Mouse (Mus musculus) midbrain, embryonic 11.5 days (tissue): ENCODE results near the gene Sptbn2. TPM values are rescaled to one million over a fixed set of nuclear protein-coding genes. Genes with fewer than 3 reads are reported as not detected.

Experiments used
- ATAC-seq: fragments of 200-750 bp; cut with Nextera tagmentation; 2 replicates; pipeline ENCODE4 v1.8.0; 2017; ENCODE audit warnings: moderate TSS enrichment, moderate library complexity; ENCODE audit not compliant: low FRiP score
- DNase-seq: peaks from one replicate; pipeline ENCODE4 v3.0.0; 2015; ENCODE audit warnings: low spot score; ENCODE audit errors: missing footprints
- H3K27ac ChIP-seq: fragments of 300-500 bp; sonication (generic); 2 replicates; pipeline ENCODE4 v1.5.1; 2014; ENCODE audit warnings: low read depth, low read length
- H3K27me3 ChIP-seq: fragments of 300-500 bp; sonication (generic); 2 replicates; pipeline ENCODE4 v1.6.1; 2014; ENCODE audit warnings: mild to moderate bottlenecking, low read length, moderate library complexity, mixed read lengths; ENCODE audit not compliant: control insufficient read depth, insufficient read depth
- H3K36me3 ChIP-seq: fragments of 300-500 bp; sonication (generic); 2 replicates; pipeline ENCODE4 v1.6.1; 2014; ENCODE audit warnings: mild to moderate bottlenecking, low read length, moderate library complexity, mixed read lengths; ENCODE audit not compliant: control insufficient read depth, insufficient read depth
- H3K4me1 ChIP-seq: fragments of 300-500 bp; sonication (generic); 2 replicates; pipeline ENCODE4 v1.6.1; 2014; ENCODE audit warnings: low read length; ENCODE audit not compliant: control insufficient read depth, insufficient read depth
- H3K4me2 ChIP-seq: fragments of 300-500 bp; sonication (generic); 2 replicates; pipeline ENCODE4 v1.6.1; 2014; ENCODE audit warnings: mild to moderate bottlenecking, moderate library complexity
- H3K4me3 ChIP-seq: fragments of 300-500 bp; sonication (generic); 2 replicates; pipeline ENCODE4 v1.5.1; 2014; ENCODE audit warnings: low read depth, low read length
- H3K9ac ChIP-seq: fragments of 300-500 bp; sonication (generic); 2 replicates; pipeline ENCODE4 v1.6.1; 2014; ENCODE audit warnings: low read length
- H3K9me3 ChIP-seq: fragments of 300-500 bp; sonication (generic); 2 replicates; pipeline ENCODE4 v1.6.1; 2016; ENCODE audit warnings: low read length; ENCODE audit not compliant: control insufficient read depth
- WGBS: fragments of 180-500 bp; shearing (Covaris S2); extraction: QIAGEN DNeasy Blood & Tissue Kit; methylation state at CpG from one replicate; pipeline ENCODE4 v1.1.7; 2014; 5-methylcytosine and 5-hydroxymethylcytosine counted together
- polyA plus RNA-seq: library from polyadenylated mRNA; unstranded; fragments of >200 nt; fragmentation: Nextera tagmentation; extraction: Ambion mirVana; gene quantifications from 2 replicates; pipeline ENCODE4 v1.2.1, GENCODE M21; 2014

Sptbn2 gene
- polyA plus RNA-seq, 1 experiment from 2014 or later, result 13.4 TPM

GRCm38 (mm10) chr19:4767507-4768148 lies 56.7 kb downstream of the Sptbn2 start:
- Histone ChIP-seq H3K4me2 (no peak overlapping the region), H3K9ac (no peak overlapping the region), H3K4me3 (no peak overlapping the region), H3K4me1 (no peaks in the 10 kb centered on the region), H3K27ac (no peak overlapping the region), H3K36me3 (peaks cover 12% of the 10 kb centered on the region), H3K27me3 (no peaks in the 10 kb centered on the region), H3K9me3 (no peaks in the 10 kb centered on the region)
- 87% methylated on average over 12 of the region's 12 CpGs for WGBS
- DNase-seq (no peak), ATAC-seq (no peak)

GRCm38 (mm10) chr19:4772785-4773184 lies 61.8 kb downstream of the Sptbn2 start:
- WGBS, result 88% methylated on average over 3 of the region's 3 CpGs
- no peaks in the 10 kb centered on the region for H3K27me3 ChIP-seq
- H3K9me3 ChIP-seq, result no peaks in the 10 kb centered on the region
- DNase-seq (no peak), ATAC-seq (no peak)
- H3K9ac ChIP-seq, result no peak overlapping the region
- no peak overlapping the region for H3K4me3 ChIP-seq
- H3K36me3 ChIP-seq, result peaks cover 14% of the 10 kb centered on the region
- no peak overlapping the region for H3K27ac ChIP-seq
- no peaks in the 10 kb centered on the region for H3K4me1 ChIP-seq
- H3K4me2 ChIP-seq, result no peak overlapping the region

DNA sequence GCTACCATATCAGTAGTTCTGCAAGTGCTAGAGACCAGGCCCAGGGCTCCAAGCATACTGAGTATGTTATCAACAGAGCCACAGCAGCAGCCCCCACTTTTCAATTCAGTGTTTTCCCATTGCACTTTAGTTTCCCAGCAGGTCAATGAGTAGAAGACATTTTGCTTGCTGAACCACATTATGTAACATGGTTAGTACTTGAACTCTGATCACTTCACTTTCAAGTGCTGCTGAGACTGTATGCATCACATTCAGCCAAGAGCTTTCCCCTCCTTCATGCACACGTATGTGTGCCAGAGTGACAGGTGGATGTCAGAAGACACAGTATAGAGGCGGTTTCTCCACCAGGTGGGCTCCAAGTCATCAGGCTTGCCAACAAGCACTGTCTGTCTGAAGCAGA lies 71.9 kb downstream of the Sptbn2 start:
- no peaks in the 10 kb centered on the region for H3K9me3 ChIP-seq
- H3K4me2 ChIP-seq, result no peak overlapping the region
- H3K27ac ChIP-seq, result no peak overlapping the region
- no peaks in the 10 kb centered on the region for H3K4me1 ChIP-seq
- no peak overlapping the region for H3K9ac ChIP-seq
- peaks cover 19% of the 10 kb centered on the region for H3K36me3 ChIP-seq
- no peak overlapping the region for H3K4me3 ChIP-seq
- DNase-seq (no peak), ATAC-seq (no peak)
- WGBS, result 95% methylated on average over 2 of the region's 2 CpGs
- no peaks in the 10 kb centered on the region for H3K27me3 ChIP-seq

GRCm38 (mm10) chr19:4785206-4785605 lies 74.2 kb downstream of the Sptbn2 start:
- 88% methylated on average over 7 of the region's 7 CpGs for WGBS

DNA sequence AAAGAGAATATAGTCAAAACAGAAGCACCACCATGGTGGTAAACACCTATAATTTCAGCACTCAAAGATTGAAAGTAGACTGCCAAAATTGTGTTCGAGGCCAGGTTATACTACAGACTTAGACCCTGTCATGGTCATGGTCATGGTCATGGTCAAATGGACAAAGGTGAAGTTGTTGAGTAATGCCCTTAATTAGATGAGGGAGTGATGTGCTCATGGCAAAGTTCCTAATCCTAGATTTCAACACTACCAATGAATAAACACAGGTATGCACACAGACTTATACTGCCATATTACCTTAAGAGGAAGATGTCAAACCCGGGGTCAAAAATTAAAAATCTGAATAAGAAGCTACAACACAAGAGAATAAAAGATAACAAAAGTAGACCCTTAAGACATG lies 75.3 kb downstream of the Sptbn2 start:
- ATAC-seq (no peak), DNase-seq (no peak)
- Histone ChIP-seq H3K4me2 (no peak overlapping the region), H3K4me1 (peaks cover 6% of the 10 kb centered on the region), H3K36me3 (peaks cover 22% of the 10 kb centered on the region), H3K27me3 (no peaks in the 10 kb centered on the region), H3K27ac (no peak overlapping the region), H3K4me3 (no peak overlapping the region), H3K9ac (no peak overlapping the region), H3K9me3 (no peaks in the 10 kb centered on the region)
- 95% methylated on average over 2 of the region's 2 CpGs for WGBS

More at GRCm38 (mm10) chr19:4785206-4785605, 74.2 kb downstream of the Sptbn2 start:
- no peak for DNase-seq
- Histone ChIP-seq H3K36me3 (peaks cover 22% of the 10 kb centered on the region), H3K9me3 (no peaks in the 10 kb centered on the region), H3K4me2 (no peak overlapping the region), H3K4me1 (peaks cover 3% of the 10 kb centered on the region), H3K27me3 (no peaks in the 10 kb centered on the region), H3K27ac (no peak overlapping the region), H3K4me3 (no peak overlapping the region), H3K9ac (no peak overlapping the region)
- no peak for ATAC-seq

DNA sequence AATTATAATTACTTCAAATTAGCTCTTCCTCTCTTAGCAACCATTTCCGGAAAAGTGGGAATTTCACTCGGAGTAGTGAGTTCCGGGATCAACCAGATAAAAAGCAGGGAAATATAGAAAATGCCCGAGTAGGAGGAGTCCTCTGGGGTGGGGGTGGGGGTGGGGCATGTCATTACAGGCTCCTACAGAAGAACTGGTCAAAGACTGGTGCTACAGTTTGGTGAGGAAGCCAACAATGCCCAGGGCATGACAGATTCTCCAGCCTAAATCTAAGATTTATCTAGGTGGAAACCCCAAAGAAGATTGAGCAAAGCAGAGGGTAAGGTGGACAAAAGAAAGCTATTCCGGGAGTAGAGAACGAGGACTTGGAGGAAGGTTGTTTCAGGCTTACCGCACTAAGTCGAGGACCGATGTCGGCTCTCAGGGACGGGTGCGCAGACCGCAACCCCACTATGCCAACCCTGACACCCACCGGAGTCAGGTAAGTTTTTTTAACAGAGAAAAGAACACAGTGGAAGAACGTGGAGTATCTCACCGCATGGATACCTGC lies 82.4 kb downstream of the Sptbn2 start:
- Histone ChIP-seq H3K4me3 (peak overlapping the region; percentile 76), H3K9ac (peak overlapping the region; percentile 80), H3K27me3 (no peaks in the 10 kb centered on the region), H3K36me3 (peaks cover 8% of the 10 kb centered on the region), H3K9me3 (no peaks in the 10 kb centered on the region), H3K27ac (peak overlapping the region; percentile 42; the same call in 1 of the 2 replicates), H3K4me2 (peak overlapping the region; percentile 73), H3K4me1 (peaks cover 16% of the 10 kb centered on the region)
- ATAC-seq (peak; percentile 31; the same call in 1 of the 2 replicates), DNase-seq (peak; percentile 98)
- 2% methylated on average over 16 of the region's 16 CpGs for WGBS

GRCm38 (mm10) chr19:4793831-4794422 lies 83.0 kb downstream of the Sptbn2 start, which contains the start of gene Rbm4:
Gene Rbm4, minus strand, starts transcription at chr19:4793901.
- Histone ChIP-seq H3K9me3 (no peaks in the 10 kb centered on the region), H3K27ac (peak within 1 kb of the TSS; percentile 42; the same call in 1 of the 2 replicates), H3K9ac (peak within 1 kb of the TSS; percentile 80), H3K36me3 (peaks cover 6% of the 10 kb centered on the region), H3K27me3 (no peaks in the 10 kb centered on the region), H3K4me1 (peaks cover 16% of the 10 kb centered on the region), H3K4me3 (peak within 1 kb of the TSS; percentile 76), H3K4me2 (peak within 1 kb of the TSS; percentile 73)
- DNase-seq (peak; percentile 99), ATAC-seq (peak; percentile 98)
- WGBS, result under 1% methylated on average over 31 of the region's 31 CpGs

DNA sequence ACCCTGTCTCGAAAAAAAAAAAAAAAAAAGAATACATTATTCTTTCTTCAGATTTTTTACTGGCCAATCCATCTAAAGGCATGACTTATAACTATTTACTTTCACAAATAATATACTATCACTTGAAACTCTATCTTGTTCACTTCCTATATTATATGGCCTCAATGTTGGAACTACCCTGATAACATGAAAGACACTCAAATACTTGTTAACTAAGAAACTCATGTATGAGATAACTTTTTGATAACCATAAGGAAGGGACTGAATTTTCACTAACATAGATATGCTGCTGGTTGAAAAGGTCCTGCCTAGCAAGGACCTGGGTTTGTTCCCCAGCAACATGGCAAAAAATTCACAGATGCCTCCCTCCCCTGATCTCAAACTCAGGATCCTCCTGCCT lies 85.0 kb downstream of the Sptbn2 start:
- no peak overlapping the region for H3K4me2 ChIP-seq

DNA sequence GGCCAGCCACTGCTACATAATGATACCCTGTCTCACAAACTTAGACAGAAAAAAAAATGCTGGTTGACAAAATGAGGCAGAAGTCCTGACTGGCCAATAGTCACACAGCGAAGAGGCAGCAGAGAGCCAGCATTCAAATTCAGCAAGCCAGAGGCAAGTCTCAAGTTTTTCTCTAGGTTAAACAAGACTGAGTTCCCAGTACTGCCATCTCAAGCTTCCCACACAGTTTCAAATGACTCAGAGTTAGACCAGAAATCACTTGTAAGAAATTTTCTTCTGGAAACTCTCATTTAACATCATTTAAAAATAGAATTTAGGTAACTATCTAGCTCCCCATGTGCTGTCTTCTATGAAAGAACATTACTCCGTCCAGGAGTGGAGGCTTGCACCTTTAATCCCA lies 86.9 kb downstream of the Sptbn2 start:
- H3K4me3 ChIP-seq, result no peak overlapping the region
- peaks cover 20% of the 10 kb centered on the region for H3K36me3 ChIP-seq
- H3K27me3 ChIP-seq, result no peaks in the 10 kb centered on the region
- no peak for DNase-seq
- no peak overlapping the region for H3K4me2 ChIP-seq
- ATAC-seq, result no peak
- H3K9ac ChIP-seq, result no peak overlapping the region
- WGBS, result 97% methylated on average over 2 of the region's 2 CpGs
- peaks cover 4% of the 10 kb centered on the region for H3K4me1 ChIP-seq
- H3K9me3 ChIP-seq, result no peaks in the 10 kb centered on the region
- H3K27ac ChIP-seq, result no peak overlapping the region

More for the DNA sequence above, 85.0 kb downstream of the Sptbn2 start:
- no peak overlapping the region for H3K4me3 ChIP-seq
- no peaks in the 10 kb centered on the region for H3K9me3 ChIP-seq
- H3K9ac ChIP-seq, result no peak overlapping the region
- DNase-seq (no peak), ATAC-seq (no peak)
- H3K27me3 ChIP-seq, result no peaks in the 10 kb centered on the region
- peaks cover 16% of the 10 kb centered on the region for H3K36me3 ChIP-seq
- WGBS, result 80% methylated on average over 1 of the region's 1 CpGs
- H3K27ac ChIP-seq, result no peak overlapping the region
- peaks cover 12% of the 10 kb centered on the region for H3K4me1 ChIP-seq
